Mouse (Mus musculus) lung, adult 2 months (tissue): Measurements from ENCODE around the gene 4933434E20Rik. TPM values are rescaled to one million over a fixed set of nuclear protein-coding genes. Genes with fewer than 3 reads are reported as not detected.

ENCODE experiments used
- DNase-seq: peaks from one replicate; pipeline ENCODE4 v3.0.0; 2022
- H3K4me1 ChIP-seq: fragments of 200-500 bp; 2 replicates; pipeline ENCODE4 v1.6.1; 2011; ENCODE audit warnings: low read length; ENCODE audit not compliant: control insufficient read depth, insufficient read depth
- H3K4me3 ChIP-seq: fragments of 200-500 bp; replicated peaks from 2 replicates; pipeline ENCODE3; 2011; ENCODE audit warnings: low read depth, mild to moderate bottlenecking, control low read depth, low read length; ENCODE audit errors: extremely low read depth
- CTCF ChIP-seq: fragments of 200-500 bp; IDR thresholded peaks from 2 replicates; pipeline ENCODE4 v1.5.1; 2011; ENCODE audit warnings: mild to moderate bottlenecking, low read length, control low read depth; ENCODE audit not compliant: insufficient read depth
- POLR2A ChIP-seq: fragments of 200-500 bp; IDR thresholded peaks from 2 replicates; pipeline ENCODE4 v1.6.1; 2011; ENCODE audit warnings: low read depth, mild to moderate bottlenecking, control low read depth, low read length, borderline replicate concordance; ENCODE audit errors: extremely low read depth
- WGBS: fragments of 180-500 bp; shearing (Covaris S2); methylation state at CpG from one replicate; pipeline ENCODE4 v1.1.7; 2018; 5-methylcytosine and 5-hydroxymethylcytosine counted together
- polyA plus RNA-seq: library from polyadenylated mRNA; depleted of rRNA; stranded (reverse); fragments of >200 nt; gene quantifications from 2 replicates; pipeline ENCODE4 v1.2.3, GENCODE M21; 2012; rRNA removed

The 4933434E20Rik gene
- polyA plus RNA-seq, 1 experiment, result 47.4 TPM

DNA sequence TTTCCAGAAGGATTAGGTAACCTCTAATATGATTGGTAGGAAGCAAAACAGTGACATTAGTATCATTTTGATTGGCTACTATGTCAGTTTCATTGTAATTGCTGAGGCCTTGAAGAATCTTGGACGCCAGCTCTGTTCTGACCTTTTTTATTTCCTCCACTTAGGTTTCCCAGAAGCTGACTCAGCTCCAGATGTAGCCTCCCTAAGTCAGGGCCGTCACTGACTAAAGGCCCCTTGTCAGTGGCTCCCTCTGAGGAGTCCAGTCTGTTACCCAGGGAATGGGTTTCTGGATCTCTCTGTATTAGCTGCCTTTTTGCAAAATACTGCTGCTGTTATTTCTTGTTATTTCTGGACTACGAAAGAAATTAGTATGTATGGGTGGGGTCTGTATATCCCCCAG is 64.1 kb downstream of the 4933434E20Rik start:
- no peak for TF ChIP-seq POLR2A
- TF ChIP-seq CTCF, result no peak
- Histone ChIP-seq H3K4me1 (no peaks in the 10 kb centered on the region), H3K4me3 (no peak overlapping the region)
- WGBS, result 64% methylated on average over 3 of the region's 3 CpGs
- no peak for DNase-seq

Other genes starting within 250 kb of the 4933434E20Rik start
- gene She, start 220.3 kb upstream of the 4933434E20Rik start, polyA plus RNA-seq, result 15.1 and 16.3 TPM in 2 replicates
- gene Il6ra, start 138.4 kb upstream of the 4933434E20Rik start, polyA plus RNA-seq, result 19.8 and 22.6 TPM in 2 replicates
- gene Atp8b2, start 88.1 kb upstream of the 4933434E20Rik start, polyA plus RNA-seq, result 31.9 and 52.7 TPM in 2 replicates
- gene Hax1, start 52.9 kb upstream of the 4933434E20Rik start, polyA plus RNA-seq, result 30.3 and 42.8 TPM in 2 replicates
- gene Ubap2l, start 992 bp downstream of the 4933434E20Rik start, polyA plus RNA-seq, result 91.9 and 95.2 TPM in 2 replicates
- 133 and 219 TPM in 2 replicates for gene Tpm3, start 21.0 kb downstream of the 4933434E20Rik start, polyA plus RNA-seq
- 0.40 and 0.58 TPM in 2 replicates for gene Nup210l, start 52.5 kb downstream of the 4933434E20Rik start, polyA plus RNA-seq
- gene Rps27, start 162.0 kb downstream of the 4933434E20Rik start, polyA plus RNA-seq, result 725 and 918 TPM in 2 replicates
- gene Rab13, start 162.1 kb downstream of the 4933434E20Rik start, polyA plus RNA-seq, result 5.4 and 5.8 TPM in 2 replicates
- 49.4 and 66.3 TPM in 2 replicates for gene Jtb, start 180.0 kb downstream of the 4933434E20Rik start, polyA plus RNA-seq
- gene Creb3l4, start 191.9 kb downstream of the 4933434E20Rik start, polyA plus RNA-seq, result 2.0 TPM in 2 replicates
- 72.8 and 83.7 TPM in 2 replicates for gene Slc39a1, start 196.5 kb downstream of the 4933434E20Rik start, polyA plus RNA-seq
- gene Crtc2, start 202.5 kb downstream of the 4933434E20Rik start, polyA plus RNA-seq, result 60.2 and 77.4 TPM in 2 replicates
- gene Dennd4b, start 213.5 kb downstream of the 4933434E20Rik start, polyA plus RNA-seq, result 37.5 and 39.6 TPM in 2 replicates
- gene Gatad2b, start 241.5 kb downstream of the 4933434E20Rik start, polyA plus RNA-seq, result 21.5 and 26.0 TPM in 2 replicates